Mouse (Mus musculus): ENCODE results near the gene Pa2g4.
"Not testable (repeated sequence)": the region's sequence is repeated elsewhere in the genome, so short reads cannot be mapped to it uniquely, and the experiment has no call there.

The Pa2g4 gene

GRCm38 (mm10) chr10:128578330-128578729 lies 12.5 kb upstream of the Pa2g4 start:
- DNase-seq: no peak

GRCm38 (mm10) chr10:128575063-128575462 lies 9.3 kb upstream of the Pa2g4 start:
- no peak for DNase-seq

DNA sequence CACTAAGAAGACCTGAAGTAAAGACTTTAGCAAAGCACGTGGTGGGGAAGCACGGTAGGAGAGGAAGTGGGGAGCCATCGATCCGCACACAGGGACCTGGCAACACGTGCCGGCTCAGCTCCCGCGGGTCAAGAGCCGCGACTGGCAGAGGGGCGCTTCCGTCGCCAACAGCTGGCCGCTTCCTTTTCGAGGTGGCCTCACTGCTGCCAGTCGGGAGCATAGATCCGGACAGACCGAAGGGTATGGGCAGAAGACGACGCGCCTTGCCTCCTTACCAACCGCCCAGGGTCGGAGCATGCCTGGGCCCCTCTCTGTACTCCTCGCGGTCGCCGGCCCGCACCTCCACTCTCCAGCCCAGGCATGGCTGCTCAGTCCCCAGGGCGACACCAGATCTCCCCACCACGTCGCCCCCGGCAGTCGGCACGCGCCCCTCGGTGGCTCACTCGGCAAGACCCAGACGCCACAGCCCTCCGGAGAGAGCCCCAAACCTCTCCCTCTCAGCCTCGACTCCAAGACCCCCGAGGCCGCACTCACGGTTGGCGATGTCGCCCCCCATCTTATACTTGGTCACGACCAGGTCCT lies 490 bp downstream of the Pa2g4 start:
- peak; percentile 39 to 48 for DNase-seq

DNA sequence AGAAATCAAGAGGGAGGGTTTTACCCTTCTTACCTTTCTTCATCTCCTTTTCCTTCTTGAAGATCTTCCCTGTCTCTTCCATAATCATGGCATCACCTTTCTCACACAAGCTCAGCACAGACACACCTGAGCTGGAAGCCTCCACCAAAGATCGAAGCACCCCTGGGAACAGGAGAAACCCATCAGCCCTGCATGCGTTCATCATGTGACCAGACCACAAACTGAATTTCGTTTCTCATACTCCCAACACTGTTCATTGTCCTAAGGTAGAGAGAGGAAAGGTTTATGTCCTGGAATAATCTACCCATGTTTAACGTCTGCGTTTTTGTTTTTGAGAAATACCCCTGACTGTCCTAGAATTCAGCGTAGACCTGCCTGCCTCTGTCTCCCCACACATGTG lies 2.2 kb downstream of the Pa2g4 start:
- no peak for DNase-seq

- DNase-seq: no peak
Observed at GRCm38 (mm10) chr10:128556963-128557362, 8.8 kb downstream of the Pa2g4 start.

DNA sequence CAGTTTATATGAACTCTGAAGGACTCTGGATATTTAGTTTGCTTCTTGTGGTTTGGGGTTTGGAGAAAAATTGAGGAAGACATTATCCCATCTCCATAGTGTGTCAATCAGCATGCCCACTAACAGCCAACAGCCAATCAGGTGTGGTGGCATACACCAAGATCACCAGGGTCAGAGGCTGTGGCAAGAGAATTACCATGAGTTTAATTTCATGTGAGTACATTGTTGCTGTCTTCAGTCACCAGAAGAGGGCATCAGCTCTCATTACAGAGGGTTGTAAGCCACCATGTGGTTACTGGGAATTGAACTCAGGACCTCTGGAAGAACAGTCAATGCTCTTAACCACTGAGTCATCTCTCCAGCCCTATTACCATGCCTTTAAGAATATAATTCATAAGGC lies 9.5 kb downstream of the Pa2g4 start:
- no peak for DNase-seq

DNA sequence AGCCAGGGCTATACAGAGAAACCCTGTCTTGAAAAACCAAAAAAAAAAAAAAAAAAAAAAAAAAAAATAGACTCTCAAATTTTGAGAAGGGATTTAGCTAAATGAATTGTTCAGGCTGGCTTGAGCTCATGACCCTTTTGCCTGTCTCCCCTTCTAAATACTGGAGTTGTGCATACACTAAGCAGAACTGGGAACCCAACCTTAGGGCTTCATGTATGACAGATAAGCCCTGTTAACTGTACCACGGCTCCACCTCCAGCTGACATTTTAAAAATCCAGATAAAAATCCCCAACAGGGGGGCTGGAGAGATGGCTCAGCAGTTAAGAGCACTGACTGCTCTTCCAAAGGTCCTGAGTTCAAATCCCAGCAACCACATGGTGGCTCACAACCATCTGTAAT lies 10.2 kb downstream of the Pa2g4 start:
- not testable (repeated sequence) for DNase-seq

DNA sequence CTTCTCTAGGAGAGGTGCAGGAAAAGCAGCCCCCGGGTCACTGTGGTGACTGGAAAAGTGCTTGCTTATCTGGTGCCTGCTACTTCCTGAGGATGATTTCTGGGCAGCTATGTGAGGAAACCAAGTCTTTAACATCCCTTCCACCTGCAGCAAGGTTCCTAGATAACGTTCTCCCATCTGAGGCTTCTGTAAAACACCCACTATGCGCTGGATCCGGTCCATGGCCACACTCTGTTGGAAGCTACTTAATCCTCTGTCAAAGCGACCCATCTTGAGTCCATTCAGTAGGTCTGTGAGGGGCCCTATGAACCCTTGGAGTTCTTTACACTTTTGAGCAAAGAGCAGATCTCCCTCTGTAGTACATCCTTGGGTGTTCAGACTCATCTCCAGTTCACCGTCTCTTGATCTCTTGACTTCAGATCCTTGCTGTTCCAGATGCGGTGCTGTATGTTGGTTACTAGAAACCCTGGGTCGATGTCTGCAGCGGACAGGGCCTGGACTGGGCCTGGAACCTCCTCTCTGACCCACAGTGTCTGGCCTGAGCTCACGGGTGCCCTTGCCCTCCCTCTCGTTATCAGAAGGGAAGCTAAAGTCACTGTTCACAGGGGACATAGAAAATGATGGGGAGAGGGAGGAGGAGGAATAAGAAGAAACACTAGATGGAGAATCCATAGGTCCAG lies 15.5 kb downstream of the Pa2g4 start:
- DNase-seq: not testable (repeated sequence)

GRCm38 (mm10) chr10:128549682-128550057 lies 16.1 kb downstream of the Pa2g4 start:
- DNase-seq: not testable (repeated sequence)

DNA sequence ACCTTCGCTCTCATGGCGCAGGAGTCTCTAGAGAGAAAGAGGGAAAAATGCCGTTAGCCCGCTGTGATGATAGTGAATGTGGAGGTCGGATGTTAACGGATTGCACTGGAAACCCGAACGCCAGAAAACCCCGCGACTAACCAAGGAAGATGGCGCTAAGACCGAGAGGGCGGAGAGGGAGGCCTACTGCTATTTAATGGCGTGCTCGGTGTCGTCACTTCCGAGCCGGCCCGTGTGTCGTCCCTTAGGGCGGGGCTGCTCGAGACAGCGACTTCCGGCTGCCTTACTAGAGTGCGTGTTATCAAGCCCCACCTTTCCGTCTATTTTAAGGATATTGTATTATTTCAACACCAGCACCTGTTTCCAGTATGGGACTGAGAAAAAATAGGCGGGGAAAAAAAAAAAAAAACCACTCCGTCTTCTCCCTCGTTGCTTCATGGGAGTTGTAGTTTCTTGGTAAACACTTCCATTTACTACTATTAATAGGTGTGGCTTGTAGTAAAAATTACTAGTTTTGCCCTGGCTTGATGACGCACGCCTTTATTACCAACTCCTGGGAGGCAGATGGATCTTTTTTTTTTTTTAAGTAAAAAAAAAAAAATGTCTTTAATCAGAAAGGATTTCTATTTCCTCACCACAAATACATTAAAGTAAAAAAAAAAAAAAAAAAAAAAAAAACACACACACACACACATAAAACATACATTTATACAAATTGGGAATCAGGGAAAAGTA lies 16.7 kb downstream of the Pa2g4 start, which contains the start of gene Rpl41:
TSS of gene Rpl41 (minus strand) at position 359 of the 735 bp plus-strand sequence.
- peak; percentile 86 to 89 for DNase-seq

DNA sequence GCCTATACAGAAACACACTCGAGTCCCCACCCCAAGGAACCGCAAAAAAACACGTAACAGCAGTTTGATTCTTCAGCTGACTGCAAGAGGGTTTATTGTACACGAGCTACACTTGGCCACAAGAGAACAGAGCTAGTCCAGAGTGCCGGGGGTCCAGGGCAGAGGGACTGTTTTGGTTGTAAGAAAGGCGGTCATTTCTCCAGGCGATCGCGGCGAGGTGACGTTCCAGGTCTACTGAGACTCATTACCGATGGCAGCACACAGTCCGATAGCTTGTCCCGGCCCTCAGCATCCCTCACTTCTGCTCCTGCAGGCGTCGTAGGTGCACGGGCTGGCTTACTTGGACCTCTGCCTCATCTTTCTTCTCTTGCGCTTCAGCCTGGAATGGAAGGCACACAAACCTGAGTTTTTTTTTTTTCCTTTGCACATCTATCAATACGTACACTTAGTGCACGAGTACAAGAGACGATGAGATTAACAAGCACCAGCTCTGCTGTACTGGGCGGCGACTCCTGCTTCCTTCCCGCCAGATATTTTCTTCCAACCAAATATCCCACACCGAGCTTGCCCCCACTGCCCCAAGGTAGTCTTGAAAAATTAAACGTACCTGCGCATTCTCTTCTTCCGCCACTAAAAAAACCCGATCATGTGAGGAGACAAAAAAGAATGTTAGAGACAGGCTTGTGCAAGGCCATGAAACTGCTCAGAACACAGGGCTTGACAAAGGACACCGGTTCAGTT lies 17.6 kb downstream of the Pa2g4 start:
- peak; percentile 22 to 49 for DNase-seq

DNA sequence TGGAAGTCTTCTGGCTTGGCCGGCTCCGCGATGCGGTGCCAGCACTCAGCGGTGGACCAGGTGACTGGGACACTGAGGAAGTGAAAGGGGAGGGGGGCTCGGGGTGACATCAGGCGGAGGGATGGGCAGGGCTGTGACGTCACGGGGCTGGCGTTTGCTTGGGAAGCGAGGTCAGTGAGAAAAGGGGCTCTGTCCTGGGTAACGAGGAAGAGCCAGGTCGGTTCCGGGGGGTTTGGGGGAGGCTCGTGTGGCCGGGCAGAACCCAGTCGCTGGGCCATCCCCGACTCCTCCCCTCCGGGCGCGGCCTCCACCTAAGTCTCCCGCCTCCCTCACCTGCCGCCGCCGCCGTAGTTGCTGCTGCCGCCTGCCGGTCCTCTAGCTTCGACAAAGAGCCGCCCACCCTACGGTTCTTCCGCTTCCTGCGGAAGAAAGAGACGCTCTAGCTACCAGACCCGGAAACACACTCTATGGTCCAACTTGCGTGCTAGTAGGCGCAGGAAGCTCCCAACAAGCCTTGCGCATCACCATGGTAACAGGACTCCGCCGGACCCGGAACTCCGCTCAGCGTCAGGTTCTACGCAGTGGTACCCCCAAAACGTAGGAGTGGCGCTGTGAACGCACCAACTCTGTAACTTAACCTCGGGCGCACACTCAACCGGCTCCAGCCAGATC lies 18.3 kb downstream of the Pa2g4 start, which contains the start of gene Zc3h10:
TSS of gene Zc3h10 (minus strand) at position 414 of the 672 bp plus-strand sequence.
- DNase-seq: peak; percentile 86 to 92

DNA sequence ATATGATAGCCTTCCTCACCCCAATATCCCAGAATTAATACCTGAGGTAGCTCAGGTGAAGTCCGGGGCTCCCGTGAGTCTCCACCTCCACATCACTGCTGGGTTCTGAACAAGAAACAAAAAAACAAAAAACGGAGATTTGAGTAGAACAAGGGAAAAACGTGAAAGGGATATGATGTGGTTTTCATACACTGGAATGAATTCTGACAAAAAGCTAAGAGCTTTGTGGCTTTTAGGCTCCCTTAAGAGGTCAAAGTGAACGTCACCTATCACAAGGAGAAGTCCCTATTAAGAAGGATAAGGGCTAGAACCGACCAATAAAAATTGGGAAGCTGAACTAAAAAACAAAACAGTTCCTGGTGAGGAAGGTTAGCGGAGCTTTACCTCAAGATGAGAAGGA lies 19.0 kb downstream of the Pa2g4 start:
- DNase-seq: no peak

GRCm38 (mm10) chr10:128546361-128546760 lies 19.4 kb downstream of the Pa2g4 start:
- DNase-seq: no peak

DNA sequence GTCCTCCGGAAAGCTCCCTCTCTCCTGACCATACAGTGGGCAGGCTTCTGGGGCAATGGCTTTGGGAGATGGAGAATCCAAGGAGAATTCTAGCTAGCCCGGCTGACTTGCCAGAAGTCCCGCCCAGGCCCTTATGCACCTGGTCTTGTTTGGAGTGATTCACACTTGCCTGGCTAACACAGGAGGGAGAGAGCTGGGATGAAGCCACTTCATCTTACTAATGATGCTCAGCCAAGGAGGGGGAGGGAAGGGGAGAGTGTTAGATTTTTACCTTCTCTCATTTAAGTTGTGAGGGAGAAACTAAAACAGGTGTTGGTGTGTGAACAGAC lies 20.3 kb downstream of the Pa2g4 start:
- DNase-seq: no peak

DNA sequence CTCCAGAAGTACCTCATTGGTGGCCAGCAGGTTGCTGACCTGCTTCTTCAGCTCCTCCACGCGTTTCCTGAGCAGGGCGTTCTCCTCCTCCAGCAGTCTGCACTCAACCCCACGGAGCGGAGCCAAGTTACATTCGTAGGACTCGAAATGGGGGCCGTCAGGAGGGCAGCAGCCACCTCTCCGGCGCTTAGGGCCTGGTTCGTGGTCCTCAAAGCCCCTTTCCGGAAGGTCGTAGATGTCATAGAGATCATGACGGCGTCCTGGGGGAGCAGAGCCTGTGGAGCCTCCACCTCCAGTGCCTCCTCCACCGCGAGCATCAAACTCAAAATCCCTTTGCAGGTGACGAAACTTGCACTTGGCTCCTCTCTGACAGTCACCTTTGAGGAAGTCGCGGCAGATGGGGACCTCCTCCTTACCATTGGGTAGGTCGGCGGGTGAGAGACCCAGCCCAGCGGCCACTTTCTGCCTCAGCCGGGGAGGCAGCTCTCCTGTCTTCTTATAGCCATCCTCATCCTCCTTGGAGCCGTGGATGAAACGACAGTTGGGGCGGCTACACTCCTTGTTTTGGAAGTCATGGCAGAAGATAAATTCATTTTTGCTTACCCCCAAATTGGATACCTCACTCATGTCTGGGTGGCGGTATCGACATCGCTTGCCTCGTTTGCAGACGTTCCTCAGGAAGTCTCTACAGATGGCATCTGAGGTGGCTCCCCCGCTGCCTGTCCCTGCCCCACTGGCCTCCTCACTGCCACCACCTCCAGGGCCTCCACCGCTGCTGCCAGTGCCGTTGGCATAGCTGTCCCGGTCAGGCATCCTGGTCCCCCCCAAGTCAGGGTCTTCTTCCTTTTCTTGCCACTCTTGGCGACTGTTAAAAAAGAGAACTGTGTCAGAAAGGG lies 20.9 kb downstream of the Pa2g4 start:
- no peak for DNase-seq

DNA sequence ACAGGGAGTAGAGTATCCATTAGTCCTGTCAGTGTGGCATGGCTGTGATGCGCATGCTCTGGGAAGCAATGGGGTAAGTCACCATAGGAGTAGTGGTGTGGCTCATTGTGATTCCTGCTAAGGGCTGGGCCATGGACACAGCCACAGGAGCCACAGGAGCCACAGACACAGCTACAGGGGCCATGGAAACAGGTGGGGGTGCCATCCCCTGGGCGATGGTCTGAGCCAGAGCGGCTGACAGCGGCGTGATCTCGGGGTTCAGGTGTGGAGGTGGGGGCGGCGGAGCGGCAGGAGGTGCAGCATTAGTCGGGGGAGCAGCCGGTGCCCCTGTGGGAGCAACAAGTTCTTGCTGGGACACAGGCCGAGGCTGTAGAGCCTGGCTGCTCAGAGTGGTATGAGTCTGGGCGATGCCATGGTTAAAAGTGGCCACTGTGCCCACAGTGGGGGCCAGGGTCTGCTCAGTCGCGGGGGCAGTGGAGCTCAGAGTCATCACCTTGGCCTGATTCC lies 21.6 kb downstream of the Pa2g4 start:
- DNase-seq: no peak

GRCm38 (mm10) chr10:128543100-128543499 lies 22.7 kb downstream of the Pa2g4 start:
- no peak for DNase-seq

GRCm38 (mm10) chr10:128538340-128538870 lies 27.4 kb downstream of the Pa2g4 start:
- no peak for DNase-seq

DNA sequence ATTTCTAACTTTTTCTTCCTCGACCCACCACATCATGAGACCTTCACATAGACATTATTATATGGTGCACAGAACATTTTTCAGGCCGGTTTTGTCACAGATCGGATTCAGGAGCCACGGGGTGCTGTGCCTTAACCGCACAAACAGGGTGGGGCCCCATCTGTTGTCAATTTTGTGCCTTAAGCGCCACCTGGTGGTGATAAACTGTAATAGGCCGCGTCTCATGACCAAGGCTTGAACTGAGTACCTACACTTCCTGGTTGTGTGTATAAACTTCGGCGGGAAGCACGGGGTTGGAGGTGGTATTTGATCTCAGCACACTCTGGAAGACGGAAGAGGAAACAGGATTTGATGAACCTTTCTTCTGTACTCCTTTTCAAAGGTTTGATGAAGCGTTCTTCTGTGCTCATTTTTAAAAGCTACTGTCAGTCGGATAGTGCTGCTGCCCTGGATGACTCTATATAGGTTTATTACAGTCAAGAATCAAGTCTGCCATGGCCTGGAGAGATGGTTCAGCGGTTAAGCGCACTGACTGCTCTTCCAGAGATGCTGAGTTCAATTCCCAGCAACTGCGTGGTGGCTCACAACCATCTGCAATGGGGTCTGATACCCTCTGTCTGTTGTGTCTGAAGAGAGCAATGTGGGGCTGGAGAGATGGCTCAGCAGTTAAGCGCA lies 29.4 kb downstream of the Pa2g4 start:
- peak; percentile 82 to 83 for DNase-seq

Measured in spleen, adult 18-20 months (tissue).